Mouse (Mus musculus): ENCODE measurements around the gene Igsf11. TPM values are rescaled to one million over a fixed set of nuclear protein-coding genes. Genes with fewer than 3 reads are reported as not detected.

Gene Igsf11
- total RNA-seq, 2 experiments from 2014 or later = 35.6 to 52.0 TPM

- intact Hi-C loops (cut with DNase I) = no loop called here
- DNase-seq (ENCODE audit: low spot score in 2 of 2) = peak; percentile 67 to 73
These were observed 32.5 kb downstream of the Igsf11 start for GRCm38 (mm10) chr16:38924940-38925339.

GRCm38 (mm10) chr16:38928760-38929159 lies 36.3 kb downstream of the Igsf11 start:
- intact Hi-C loops (cut with DNase I) = no loop called here
- no peak for DNase-seq (ENCODE audit: low spot score in 2 of 2)

- no peak for DNase-seq (ENCODE audit: low spot score in 2 of 2)
- intact Hi-C loops (cut with DNase I) = no loop called here
These were observed 39.0 kb downstream of the Igsf11 start for GRCm38 (mm10) chr16:38931519-38931918.

GRCm38 (mm10) chr16:38940805-38941204 lies 48.3 kb downstream of the Igsf11 start:
- intact Hi-C loops (cut with DNase I) = no loop called here
- no peak for DNase-seq (ENCODE audit: low spot score in 2 of 2)

- intact Hi-C loops (cut with DNase I) = no loop called here
- peak in 1 of 2 experiments; percentile 54 for DNase-seq (ENCODE audit: low spot score in 2 of 2)
These were observed 48.8 kb downstream of the Igsf11 start for GRCm38 (mm10) chr16:38941275-38941674.

GRCm38 (mm10) chr16:38943706-38944550 lies 51.5 kb downstream of the Igsf11 start:
- intact Hi-C loops (cut with DNase I) = no loop called here
- no peak for DNase-seq (ENCODE audit: low spot score in 2 of 2)

GRCm38 (mm10) chr16:38945111-38945510 lies 52.6 kb downstream of the Igsf11 start:
- DNase-seq (ENCODE audit: low spot score in 2 of 2) = no peak
- intact Hi-C loops (cut with DNase I) = no loop called here

- no peak for DNase-seq (ENCODE audit: low spot score in 2 of 2)
- intact Hi-C loops (cut with DNase I) = no loop called here
These were observed 53.1 kb downstream of the Igsf11 start for GRCm38 (mm10) chr16:38945581-38945981.

- intact Hi-C loops (cut with DNase I) = no loop called here
These were observed 54.0 kb downstream of the Igsf11 start for GRCm38 (mm10) chr16:38946453-38946852.

GRCm38 (mm10) chr16:38947141-38947879 lies 54.8 kb downstream of the Igsf11 start:
- intact Hi-C loops (cut with DNase I) = no loop called here
- DNase-seq (ENCODE audit: low spot score in 2 of 2) = no peak

More at GRCm38 (mm10) chr16:38946453-38946852, 54.0 kb downstream of the Igsf11 start:
- peak; percentile 60 to 67 for DNase-seq (ENCODE audit: low spot score in 2 of 2)

GRCm38 (mm10) chr16:38948441-38948840 lies 56.0 kb downstream of the Igsf11 start:
- intact Hi-C loops (cut with DNase I) = no loop called here
- DNase-seq (ENCODE audit: low spot score in 2 of 2) = no peak

- intact Hi-C loops (cut with DNase I) = no loop called here
- no peak for DNase-seq (ENCODE audit: low spot score in 2 of 2)
These were observed 60.4 kb downstream of the Igsf11 start for GRCm38 (mm10) chr16:38952881-38953280.

- no peak for DNase-seq (ENCODE audit: low spot score in 2 of 2)
- intact Hi-C loops (cut with DNase I) = no loop called here
These were observed 61.4 kb downstream of the Igsf11 start for GRCm38 (mm10) chr16:38953821-38954220.

- intact Hi-C loops (cut with DNase I) = loop anchor here (5.0 kb wide), 2 partner anchors 52 to 93 kb away; no protein-coding TSS in a partner anchor
- no peak for DNase-seq (ENCODE audit: low spot score in 2 of 2)
These were observed 62.2 kb downstream of the Igsf11 start for GRCm38 (mm10) chr16:38954501-38955288.

- intact Hi-C loops (cut with DNase I) = loop anchor here (5.0 kb wide), 2 partner anchors 53 to 92 kb away; no protein-coding TSS in a partner anchor
- DNase-seq (ENCODE audit: low spot score in 2 of 2) = no peak
These were observed 62.8 kb downstream of the Igsf11 start for GRCm38 (mm10) chr16:38955296-38955695.

GRCm38 (mm10) chr16:38958801-38959200 lies 66.3 kb downstream of the Igsf11 start:
- intact Hi-C loops (cut with DNase I) = loop anchor here (5.0 kb wide), 2 partner anchors 56 to 88 kb away; no protein-coding TSS in a partner anchor
- no peak for DNase-seq (ENCODE audit: low spot score in 2 of 2)

GRCm38 (mm10) chr16:38960550-38960949 lies 68.1 kb downstream of the Igsf11 start:
- intact Hi-C loops (cut with DNase I) = loop anchor here (5.0 kb wide), 1 partner anchor 93 kb away; no protein-coding TSS in a partner anchor
- no peak for DNase-seq (ENCODE audit: low spot score in 2 of 2)

GRCm38 (mm10) chr16:38961865-38962264 lies 69.4 kb downstream of the Igsf11 start:
- DNase-seq (ENCODE audit: low spot score in 2 of 2) = no peak

GRCm38 (mm10) chr16:38962695-38963094 lies 70.2 kb downstream of the Igsf11 start:
- intact Hi-C loops (cut with DNase I) = loop anchor here (5.0 kb wide), 1 partner anchor 95 kb away; no protein-coding TSS in a partner anchor
- DNase-seq (ENCODE audit: low spot score in 2 of 2) = peak; percentile 48 to 55

More at GRCm38 (mm10) chr16:38961865-38962264, 69.4 kb downstream of the Igsf11 start:
- intact Hi-C loops (cut with DNase I) = loop anchor here (5.0 kb wide), 1 partner anchor 95 kb away; no protein-coding TSS in a partner anchor
